ENCODE assay signal across 7 mouse cellular contexts in the genomic region with DNA sequence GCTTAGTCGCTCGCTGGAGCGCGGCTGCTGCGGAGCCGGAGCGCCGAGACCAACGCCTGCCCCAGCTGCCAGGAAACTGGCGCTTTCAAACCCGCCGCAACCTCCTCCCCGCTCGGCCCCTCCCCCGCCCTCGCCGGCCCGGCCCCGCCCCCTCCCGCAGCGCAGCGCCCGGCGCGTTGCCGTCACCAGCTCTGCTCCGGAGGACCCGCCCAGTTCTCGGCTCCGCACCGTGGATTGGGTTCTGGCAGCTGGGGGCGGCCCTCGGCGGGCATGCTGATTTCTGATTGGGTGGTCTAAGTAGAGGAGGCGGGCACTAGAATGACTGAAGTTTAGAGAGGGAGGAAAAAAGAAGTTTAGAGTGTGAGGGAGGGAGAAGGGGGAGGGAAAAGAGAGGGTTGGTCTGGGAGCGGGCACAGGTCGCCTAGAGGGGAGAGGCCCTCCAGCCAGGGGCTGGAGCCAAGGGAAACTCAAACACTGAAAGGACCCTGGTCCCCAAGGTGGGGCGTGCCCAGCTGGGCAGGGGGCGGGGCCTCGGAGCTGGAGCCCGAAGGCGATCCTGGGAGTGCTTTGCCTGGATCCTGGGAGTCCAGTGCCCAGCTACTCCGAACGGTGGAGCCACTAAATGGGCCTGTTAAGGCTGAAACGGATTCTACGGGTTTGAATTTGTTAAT. TPM values are rescaled to one million over a fixed set of nuclear protein-coding genes. Genes with fewer than 3 reads are reported as not detected.
DNase-seq lines count a peak whose midpoint lies in the region; ATAC-seq lines count a peak whose summit lies in the region.

A gene (minus strand): TSS at position 80 of the 671 bp plus-strand sequence.

- ATAC-seq in embryonic facial prominence, embryonic 11.5 days (replicated peaks; ENCODE audit: insufficient number of reproducible peaks, low FRiP score, low TSS enrichment, low read depth): peak; percentile 99
- peak; percentile 90 for ATAC-seq in granulocyte monocyte progenitor cell, adult 5-6 weeks (replicated peaks; ENCODE audit: poor library complexity, severe bottlenecking)
- ATAC-seq in midbrain, embryonic 13.5 days: peak; percentile 99

- peak; percentile 99 for DNase-seq in adrenal gland, postnatal 14 days
- DNase-seq in embryonic facial prominence, embryonic 11.5 days (ENCODE audit: low spot score): peak; percentile 98
- peak; percentile 98 for DNase-seq in kidney, adult 11 months
- DNase-seq in limb, embryonic 10.5 days (ENCODE audit: low spot score): peak; percentile 98
- DNase-seq in spleen, adult 12 weeks (ENCODE audit: low spot score): peak; percentile 85

- H3K9ac ChIP-seq in embryonic facial prominence, embryonic 11.5 days (replicated peaks; ENCODE audit: low read length): peak within 1 kb of the TSS; percentile 83
- H3K9ac ChIP-seq in midbrain, embryonic 13.5 days (replicated peaks): peak within 1 kb of the TSS; percentile 85

- no peaks in the 10 kb centered on the region for H3K36me3 ChIP-seq in embryonic facial prominence, embryonic 11.5 days (replicated peaks; ENCODE audit: control insufficient read depth, insufficient read depth, low read depth, low read length)
- no peaks in the 10 kb centered on the region for H3K36me3 ChIP-seq in limb, embryonic 10.5 days
- H3K36me3 ChIP-seq in midbrain, embryonic 13.5 days: no peaks in the 10 kb centered on the region

- WGBS in embryonic facial prominence, embryonic 11.5 days: under 1% methylated on average over 30 of the region's 46 CpGs
- WGBS in limb, embryonic 10.5 days: under 1% methylated on average over 46 of the region's 46 CpGs
- under 1% methylated on average over 40 of the region's 46 CpGs for WGBS in midbrain, embryonic 13.5 days

- no peaks in the 10 kb centered on the region for H3K9me3 ChIP-seq in embryonic facial prominence, embryonic 11.5 days (replicated peaks; ENCODE audit: control insufficient read depth, low read length)
- H3K9me3 ChIP-seq in limb, embryonic 10.5 days (replicated peaks): no peaks in the 10 kb centered on the region
- H3K9me3 ChIP-seq in midbrain, embryonic 13.5 days: no peaks in the 10 kb centered on the region

- H3K4me3 ChIP-seq in embryonic facial prominence, embryonic 11.5 days (ENCODE audit: low read depth, low read length): peak within 1 kb of the TSS; percentile 81
- H3K4me3 ChIP-seq in limb, embryonic 10.5 days: peak within 1 kb of the TSS; percentile 86
- H3K4me3 ChIP-seq in midbrain, embryonic 13.5 days (replicated peaks): peak within 1 kb of the TSS; percentile 89

- peak within 1 kb of the TSS; percentile 89 for H3K27ac ChIP-seq in embryonic facial prominence, embryonic 11.5 days (replicated peaks; ENCODE audit: low read depth, low read length)
- peak within 1 kb of the TSS; percentile 92 for H3K27ac ChIP-seq in limb, embryonic 10.5 days
- peak within 1 kb of the TSS; percentile 96 for H3K27ac ChIP-seq in midbrain, embryonic 13.5 days

- H3K27me3 ChIP-seq in embryonic facial prominence, embryonic 11.5 days (ENCODE audit: control insufficient read depth, insufficient read depth, low read length): no peaks in the 10 kb centered on the region
- no peaks in the 10 kb centered on the region for H3K27me3 ChIP-seq in limb, embryonic 10.5 days (ENCODE audit: low read depth, poor library complexity, severe bottlenecking)
- no peaks in the 10 kb centered on the region for H3K27me3 ChIP-seq in midbrain, embryonic 13.5 days

- no peaks in the 10 kb centered on the region for H3K4me1 ChIP-seq in embryonic facial prominence, embryonic 11.5 days (ENCODE audit: control insufficient read depth, insufficient read depth, low read length)
- peaks cover 23% of the 10 kb centered on the region for H3K4me1 ChIP-seq in limb, embryonic 10.5 days
- peaks cover 20% of the 10 kb centered on the region for H3K4me1 ChIP-seq in midbrain, embryonic 13.5 days (replicated peaks)

- H3K4me2 ChIP-seq in embryonic facial prominence, embryonic 11.5 days (ENCODE audit: low read depth, low read length): peak within 1 kb of the TSS; percentile 91
- peak within 1 kb of the TSS; percentile 73 for H3K4me2 ChIP-seq in midbrain, embryonic 13.5 days (replicated peaks)

RNA-seq across cellular contexts. Expression of the gene that starts here (rescaled TPM):
- total RNA-seq in adrenal gland, postnatal 14 days (2021): 17.4 and 18.3 TPM in 2 replicates
- 3.6 and 4.3 TPM in 2 replicates for polyA plus RNA-seq in embryonic facial prominence, embryonic 11.5 days (2014; fragmentation: Nextera tagmentation; extraction: Ambion mirVana)
- total RNA-seq in granulocyte monocyte progenitor cell, adult 5-6 weeks (2014; fragmentation: Nextera tagmentation): 3.4 and 5.7 TPM in 2 replicates
- total RNA-seq in granulocyte monocyte progenitor cell, adult 5-6 weeks (2017): 8.6 and 9.1 TPM in 2 replicates
- 3.3 and 4.4 TPM in 2 replicates for polyA plus RNA-seq in limb, embryonic 10.5 days (2016; fragmentation: Nextera tagmentation; extraction: Ambion mirVana)
- polyA plus RNA-seq in midbrain, embryonic 13.5 days (2015; fragmentation: Nextera tagmentation; extraction: Ambion mirVana): 5.1 and 5.9 TPM in 2 replicates

Comparison
In these comparisons a context has a peak if more than half of its experiments do, and no peak if none do; other contexts are left out.
1. Peak in every context shown above with its lines: DNase-seq, ATAC-seq, H3K4me3 ChIP-seq and H3K27ac ChIP-seq.